Comparison of ENCODE assay signal across 9 mouse cellular contexts in the genomic region with DNA sequence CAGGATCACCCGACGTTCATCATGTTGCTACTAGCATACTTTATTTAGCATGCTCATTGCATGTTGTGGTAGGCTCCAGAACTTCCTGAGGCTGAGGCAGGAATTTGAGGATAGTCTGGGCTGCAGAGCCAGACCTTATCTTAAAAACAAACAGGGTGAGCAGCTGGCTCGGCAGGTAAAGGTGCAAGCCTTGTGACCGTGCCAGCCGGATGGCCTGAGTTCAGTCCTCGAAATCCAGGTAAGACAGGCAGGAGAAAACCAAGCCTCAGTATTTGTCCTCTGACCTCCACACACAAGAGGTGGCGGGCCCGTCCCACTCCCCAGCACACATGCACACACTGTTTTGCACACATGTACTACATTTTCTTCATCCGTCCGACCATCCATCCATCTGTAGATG. TPM values are rescaled to one million over a fixed set of nuclear protein-coding genes. Genes with fewer than 3 reads are reported as not detected.
A peak's percentile ranks its signal among the peaks of the same experiment; 100 is the strongest.
DNase-seq lines count a peak whose midpoint lies in the region; ATAC-seq and TF ChIP-seq lines count a peak whose summit lies in the region.
"Had no signal": no experiment of that assay in that cellular context is flagged by ENCODE, and none has a peak within 500 bp of the region (broad histone marks: within the 10 kb centered on the region; RNA-seq: fewer than 3 reads in every experiment).

No protein-coding gene starts in this region.

- WGBS in liver, embryonic 13.5 days (ENCODE audit: insufficient replicate concordance) = 74% methylated on average over 10 of the region's 10 CpGs
- 72% methylated on average over 10 of the region's 10 CpGs for WGBS in liver, embryonic 11.5 days
- WGBS in embryonic facial prominence, embryonic 15.5 days = 34% methylated on average over 10 of the region's 10 CpGs
- WGBS in hindbrain, postnatal 0 days = 58% methylated on average over 10 of the region's 10 CpGs
- WGBS in neural tube, embryonic 15.5 days = 70% methylated on average over 10 of the region's 10 CpGs

- peaks cover 90% of the 10 kb centered on the region for H3K4me1 ChIP-seq in liver, embryonic 13.5 days (replicated peaks)
- H3K4me1 ChIP-seq in liver, embryonic 11.5 days (replicated peaks; ENCODE audit: control insufficient read depth, insufficient read depth, low read length) = peaks cover 73% of the 10 kb centered on the region
- H3K4me1 ChIP-seq in embryonic facial prominence, embryonic 15.5 days = peaks cover 84% of the 10 kb centered on the region
- H3K4me1 ChIP-seq in hindbrain, postnatal 0 days (ENCODE audit: insufficient read depth, low read length) = peaks cover 45% of the 10 kb centered on the region
- peaks cover 87% of the 10 kb centered on the region for H3K4me1 ChIP-seq in neural tube, embryonic 15.5 days

- H3K4me3 ChIP-seq in liver, embryonic 13.5 days (replicated peaks) = no peak overlapping the region
- H3K4me3 ChIP-seq in liver, embryonic 11.5 days (ENCODE audit: low read depth, low read length) = no peak overlapping the region
- H3K4me3 ChIP-seq in embryonic facial prominence, embryonic 15.5 days (replicated peaks) = no peak overlapping the region
- H3K4me3 ChIP-seq in hindbrain, postnatal 0 days (ENCODE audit: low read length) = no peak overlapping the region
- no peak overlapping the region for H3K4me3 ChIP-seq in neural tube, embryonic 15.5 days (replicated peaks)

- H3K9me3 ChIP-seq in liver, embryonic 13.5 days (replicated peaks) = no peaks in the 10 kb centered on the region
- no peaks in the 10 kb centered on the region for H3K9me3 ChIP-seq in liver, embryonic 11.5 days (ENCODE audit: control insufficient read depth, low read length)
- no peaks in the 10 kb centered on the region for H3K9me3 ChIP-seq in embryonic facial prominence, embryonic 15.5 days (replicated peaks)
- H3K9me3 ChIP-seq in hindbrain, postnatal 0 days (ENCODE audit: low read length) = no peaks in the 10 kb centered on the region
- H3K9me3 ChIP-seq in neural tube, embryonic 15.5 days (replicated peaks) = no peaks in the 10 kb centered on the region

- peak overlapping the region; percentile 2; the same call in 1 of the 2 replicates for H3K4me2 ChIP-seq in liver, embryonic 13.5 days
- no peak overlapping the region for H3K4me2 ChIP-seq in liver, embryonic 11.5 days
- H3K4me2 ChIP-seq in embryonic facial prominence, embryonic 15.5 days (replicated peaks) = peak overlapping the region; percentile 8; the same call in 1 of the 2 replicates
- H3K4me2 ChIP-seq in hindbrain, postnatal 0 days (ENCODE audit: low read depth, low read length) = no peak overlapping the region
- peak overlapping the region; percentile 15; the same call in 1 of the 2 replicates for H3K4me2 ChIP-seq in neural tube, embryonic 15.5 days

- no peak for ATAC-seq in liver, embryonic 13.5 days (ENCODE audit: low read depth)
- no peak for ATAC-seq in liver, embryonic 11.5 days (replicated peaks; ENCODE audit: low FRiP score)
- ATAC-seq in embryonic facial prominence, embryonic 15.5 days (ENCODE audit: insufficient number of reproducible peaks, low FRiP score, low TSS enrichment, low read depth) = no peak
- ATAC-seq in hindbrain, postnatal 0 days = no peak
- ATAC-seq in neural tube, embryonic 15.5 days (ENCODE audit: low FRiP score) = no peak

- peaks cover 13% of the 10 kb centered on the region; the same call in 1 of the 2 replicates for H3K36me3 ChIP-seq in liver, embryonic 13.5 days
- no peaks in the 10 kb centered on the region for H3K36me3 ChIP-seq in liver, embryonic 11.5 days (ENCODE audit: control insufficient read depth, insufficient read depth, low read length)
- H3K36me3 ChIP-seq in embryonic facial prominence, embryonic 15.5 days = peaks cover 12% of the 10 kb centered on the region
- no peaks in the 10 kb centered on the region for H3K36me3 ChIP-seq in hindbrain, postnatal 0 days (ENCODE audit: insufficient read depth, low read length)
- H3K36me3 ChIP-seq in neural tube, embryonic 15.5 days = no peaks in the 10 kb centered on the region

- no peak for DNase-seq in liver, embryonic 13.5 days
- DNase-seq in liver, embryonic 11.5 days (ENCODE audit: low spot score) = no peak
- no peak for DNase-seq in hindbrain, postnatal 0 days (ENCODE audit: low spot score)
- DNase-seq in ovary, postnatal 14 days (ENCODE audit: low spot score) = no peak
- DNase-seq in cerebellum, postnatal 4 days (ENCODE audit: low spot score in 2 of 2) = no peak
- DNase-seq in embryo, embryonic 11 days = no peak
- DNase-seq: retina, postnatal 1 day had no signal

- no peak overlapping the region for H3K9ac ChIP-seq in liver, embryonic 13.5 days
- H3K9ac ChIP-seq in liver, embryonic 11.5 days (ENCODE audit: low read depth, low read length) = no peak overlapping the region
- H3K9ac ChIP-seq in embryonic facial prominence, embryonic 15.5 days = no peak overlapping the region
- H3K9ac ChIP-seq in hindbrain, postnatal 0 days (replicated peaks; ENCODE audit: low read length) = no peak overlapping the region; the same call in 1 of the 2 replicates
- 0 out of 2 replicates have a peak overlapping the region, but pooled peaks have one; percentile 6 for H3K9ac ChIP-seq in neural tube, embryonic 15.5 days (replicated peaks)

- H3K27me3 ChIP-seq in liver, embryonic 13.5 days = no peaks in the 10 kb centered on the region
- H3K27me3 ChIP-seq in liver, embryonic 11.5 days (replicated peaks; ENCODE audit: control insufficient read depth, insufficient read depth, low read length) = no peaks in the 10 kb centered on the region
- H3K27me3 ChIP-seq in embryonic facial prominence, embryonic 15.5 days = no peaks in the 10 kb centered on the region
- no peaks in the 10 kb centered on the region for H3K27me3 ChIP-seq in hindbrain, postnatal 0 days (ENCODE audit: insufficient read depth, low read length)
- no peaks in the 10 kb centered on the region for H3K27me3 ChIP-seq in neural tube, embryonic 15.5 days (replicated peaks)

- 0 out of 2 replicates have a peak overlapping the region, but pooled peaks have one; percentile 95 for H3K27ac ChIP-seq in liver, embryonic 13.5 days
- H3K27ac ChIP-seq in liver, embryonic 11.5 days (ENCODE audit: low read depth, low read length) = no peak overlapping the region
- H3K27ac ChIP-seq in embryonic facial prominence, embryonic 15.5 days (replicated peaks) = peak overlapping the region; percentile 72
- peak overlapping the region; percentile 56; the same call in 1 of the 2 replicates for H3K27ac ChIP-seq in hindbrain, postnatal 0 days
- peak overlapping the region; percentile 59; the same call in 1 of the 2 replicates for H3K27ac ChIP-seq in neural tube, embryonic 15.5 days (replicated peaks)

- TF ChIP-seq CTCF in hindbrain, postnatal 0 days (IDR thresholded peaks at IDR 0.05; ENCODE audit: low read depth) = no peak

RNA-seq across cellular contexts. Expression of a gene that starts 5.8 kb away (rescaled TPM):
- 6.8 and 7.7 TPM in 2 replicates for polyA plus RNA-seq in liver, embryonic 13.5 days (2015; fragmentation: Nextera tagmentation; extraction: Ambion mirVana)
- polyA plus RNA-seq in liver, embryonic 11.5 days (2014; fragmentation: Nextera tagmentation; extraction: Ambion mirVana) = 37.8 and 48.1 TPM in 2 replicates
- polyA plus RNA-seq in embryonic facial prominence, embryonic 15.5 days (2015; fragmentation: Nextera tagmentation; extraction: Ambion mirVana) = 54.0 and 56.2 TPM in 2 replicates
- total RNA-seq in hindbrain, postnatal 0 days (2014; rRNA removed) = 188 and 206 TPM in 2 replicates
- 44.8 and 55.9 TPM in 2 replicates for polyA plus RNA-seq in hindbrain, postnatal 0 days (2015; fragmentation: Nextera tagmentation; extraction: Ambion mirVana)
- polyA plus RNA-seq in neural tube, embryonic 15.5 days (2015; fragmentation: Nextera tagmentation; extraction: Ambion mirVana) = 56.6 and 59.9 TPM in 2 replicates

Comparison
In these comparisons a context has a peak if more than half of its experiments do, and no peak if none do; other contexts are left out.
1. H3K4me2 ChIP-seq: peak in liver, embryonic 13.5 days (single experiment), embryonic facial prominence, embryonic 15.5 days (single experiment) and neural tube, embryonic 15.5 days (single experiment); none in liver, embryonic 11.5 days (single experiment) and hindbrain, postnatal 0 days (single experiment).